Mouse (Mus musculus) spleen, adult 2 months (tissue): Measurements from ENCODE around the gene Tmed9. TPM values are rescaled to one million over a fixed set of nuclear protein-coding genes. Genes with fewer than 3 reads are reported as not detected.

Experiments used
- DNase-seq, 2 experiments: peaks; one replicate each; pipeline versions ENCODE4 v3.0.0 to v3.0.0-alpha.2; 2012 to 2021; ENCODE audit warnings: low spot score in 2 of 2, low read depth in 1 of 2
- H3K27ac ChIP-seq: fragments of 200-500 bp; 2 replicates; pipeline ENCODE4 v1.5.1; 2012; ENCODE audit warnings: low read length, inconsistent platforms; ENCODE audit not compliant: insufficient read depth
- H3K27me3 ChIP-seq: fragments of 200-500 bp; 2 replicates; pipeline ENCODE4 v1.6.1; 2012; ENCODE audit warnings: mild to moderate bottlenecking, moderate library complexity, low read length, inconsistent platforms; ENCODE audit not compliant: control insufficient read depth, insufficient read depth
- H3K36me3 ChIP-seq: fragments of 200-500 bp; 2 replicates; pipeline ENCODE4 v1.6.1; 2012; ENCODE audit warnings: mild to moderate bottlenecking, low read length, inconsistent platforms; ENCODE audit not compliant: control insufficient read depth, insufficient read depth
- H3K4me1 ChIP-seq: fragments of 200-500 bp; 2 replicates; pipeline ENCODE4 v1.6.1; 2011; ENCODE audit warnings: inconsistent platforms; ENCODE audit not compliant: control insufficient read depth, insufficient read depth, insufficient read length
- H3K4me3 ChIP-seq: fragments of 200-500 bp; 2 replicates; pipeline ENCODE4 v1.5.1; 2011; ENCODE audit warnings: mild to moderate bottlenecking, inconsistent platforms; ENCODE audit not compliant: insufficient read depth, insufficient read length; ENCODE audit errors: extremely low read depth
- CTCF ChIP-seq: fragments of 200-500 bp; IDR thresholded peaks from 2 replicates; pipeline ENCODE4 v1.5.1; 2011; ENCODE audit warnings: mild to moderate bottlenecking, inconsistent platforms; ENCODE audit not compliant: insufficient read depth, insufficient read length, insufficient replicate concordance; ENCODE audit errors: extremely low read depth
- POLR2A ChIP-seq: fragments of 200-500 bp; IDR thresholded peaks from 2 replicates; pipeline ENCODE4 v1.6.1; 2011; ENCODE audit warnings: low read depth, low read length, inconsistent platforms
- WGBS: fragments of 180-500 bp; shearing (Covaris S2); methylation state at CpG from one replicate; pipeline ENCODE4 v1.1.7; 2018; 5-methylcytosine and 5-hydroxymethylcytosine counted together
- polyA plus RNA-seq: library from polyadenylated mRNA; depleted of rRNA; stranded (reverse); fragments of >200 nt; gene quantifications from 2 replicates; pipeline ENCODE4 v1.2.3, GENCODE M21; 2012

Tmed9 gene
- polyA plus RNA-seq, 1 experiment: 45.7 TPM

- no peak overlapping the region for H3K4me3 ChIP-seq
- WGBS: 92% methylated on average over 15 of the region's 15 CpGs
- H3K27me3 ChIP-seq: no peaks in the 10 kb centered on the region
- no peak overlapping the region for H3K27ac ChIP-seq
- peaks cover 15% of the 10 kb centered on the region for H3K4me1 ChIP-seq
- no peak for TF ChIP-seq CTCF
- no peak for TF ChIP-seq POLR2A
- no peak for DNase-seq
- peaks cover 28% of the 10 kb centered on the region for H3K36me3 ChIP-seq
These were observed 38.3 kb upstream of the Tmed9 start for GRCm38 (mm10) chr13:55535191-55535590.

GRCm38 (mm10) chr13:55535796-55536193 lies 37.7 kb upstream of the Tmed9 start:
- TF ChIP-seq CTCF: no peak
- TF ChIP-seq POLR2A: no peak
- H3K27ac ChIP-seq: peak overlapping the region; percentile 12; the same call in 1 of the 2 replicates
- peaks cover 10% of the 10 kb centered on the region for H3K4me1 ChIP-seq
- 21% methylated on average over 17 of the region's 17 CpGs for WGBS
- H3K36me3 ChIP-seq: peaks cover 24% of the 10 kb centered on the region
- peak overlapping the region; percentile 75 for H3K4me3 ChIP-seq
- H3K27me3 ChIP-seq: no peaks in the 10 kb centered on the region
- DNase-seq: no peak

GRCm38 (mm10) chr13:55536194-55537175 lies 37.0 kb upstream of the Tmed9 start, which contains the start of gene Ddx41:
Ddx41 (minus strand) TSS chr13:55536658.
- H3K27me3 ChIP-seq: no peaks in the 10 kb centered on the region
- DNase-seq: peak; percentile 99 to 100
- H3K27ac ChIP-seq: peak within 1 kb of the TSS; percentile 12; the same call in 1 of the 2 replicates
- H3K4me1 ChIP-seq: peaks cover 7% of the 10 kb centered on the region
- H3K4me3 ChIP-seq: peak within 1 kb of the TSS; percentile 75
- TF ChIP-seq POLR2A (peak; percentile 32), CTCF (peak; percentile 85)
- peaks cover 23% of the 10 kb centered on the region for H3K36me3 ChIP-seq
- WGBS: 2% methylated on average over 70 of the region's 70 CpGs

GRCm38 (mm10) chr13:55540933-55541332 lies 32.6 kb upstream of the Tmed9 start:
- TF ChIP-seq CTCF (peak; percentile 6; the same call in 1 of the 2 replicates), POLR2A (no peak)
- H3K27me3 ChIP-seq: no peaks in the 10 kb centered on the region
- peaks cover 17% of the 10 kb centered on the region for H3K36me3 ChIP-seq
- no peak overlapping the region for H3K4me3 ChIP-seq
- no peak overlapping the region for H3K27ac ChIP-seq
- DNase-seq: peak in 1 of 2 experiments; percentile 48
- H3K4me1 ChIP-seq: no peaks in the 10 kb centered on the region
- 88% methylated on average over 2 of the region's 2 CpGs for WGBS

- Histone ChIP-seq H3K4me1 (no peaks in the 10 kb centered on the region), H3K36me3 (peaks cover 17% of the 10 kb centered on the region), H3K27ac (no peak overlapping the region), H3K4me3 (no peak overlapping the region), H3K27me3 (no peaks in the 10 kb centered on the region)
- WGBS: 96% methylated on average over 4 of the region's 4 CpGs
- DNase-seq: no peak
- TF ChIP-seq POLR2A: no peak
- no peak for TF ChIP-seq CTCF
These were observed 30.6 kb upstream of the Tmed9 start for GRCm38 (mm10) chr13:55542891-55543290.

GRCm38 (mm10) chr13:55543447-55543846 lies 30.1 kb upstream of the Tmed9 start:
- TF ChIP-seq CTCF (no peak), POLR2A (no peak)
- no peak overlapping the region for H3K4me3 ChIP-seq
- no peak overlapping the region for H3K27ac ChIP-seq
- no peaks in the 10 kb centered on the region for H3K27me3 ChIP-seq
- H3K4me1 ChIP-seq: no peaks in the 10 kb centered on the region
- WGBS: 95% methylated on average over 8 of the region's 8 CpGs
- peaks cover 20% of the 10 kb centered on the region for H3K36me3 ChIP-seq
- no peak for DNase-seq

- Histone ChIP-seq H3K36me3 (peaks cover 20% of the 10 kb centered on the region), H3K27me3 (no peaks in the 10 kb centered on the region), H3K4me1 (no peaks in the 10 kb centered on the region), H3K27ac (no peak overlapping the region), H3K4me3 (no peak overlapping the region)
- DNase-seq: no peak
- TF ChIP-seq CTCF (no peak), POLR2A (no peak)
- 92% methylated on average over 6 of the region's 6 CpGs for WGBS
These were observed 28.7 kb upstream of the Tmed9 start for GRCm38 (mm10) chr13:55544792-55545191.
